Mouse (Mus musculus): ENCODE measurements around the gene Zbtb5.

- no peak for TF ChIP-seq CTCF (IDR thresholded peaks at IDR 0.05)
- no peak for TF ChIP-seq EP300 (IDR thresholded peaks at IDR 0.05)
These were observed 37.9 kb downstream of the Zbtb5 start for GRCm38 (mm10) chr4:44974331-44974730.

Measured in lung, postnatal 0 days (tissue).